Mouse (Mus musculus): Measurements from ENCODE around the gene Trip11. TPM values are rescaled to one million over a fixed set of nuclear protein-coding genes. Genes with fewer than 3 reads are reported as not detected.

Gene Trip11
- polyA plus RNA-seq, 1 experiment from 2014 or later: 28.1 TPM

- DNase-seq (ENCODE audit: low spot score): no peak
- no peaks in the 10 kb centered on the region for H3K4me1 ChIP-seq (replicated peaks; ENCODE audit: control insufficient read depth, insufficient read depth, low read length)
- WGBS: 93% methylated on average over 3 of the region's 3 CpGs
- no peaks in the 10 kb centered on the region for H3K9me3 ChIP-seq (ENCODE audit: control insufficient read depth, low read length)
- no peak overlapping the region for H3K4me2 ChIP-seq (replicated peaks; ENCODE audit: low read depth, low read length)
- no peaks in the 10 kb centered on the region for H3K36me3 ChIP-seq (ENCODE audit: control insufficient read depth, insufficient read depth, low read length)
- no peak overlapping the region for H3K4me3 ChIP-seq (ENCODE audit: low read depth, low read length)
- no peak for ATAC-seq (ENCODE audit: low FRiP score)
- no peak overlapping the region for H3K9ac ChIP-seq (ENCODE audit: low read depth, low read length)
- H3K27ac ChIP-seq (ENCODE audit: low read depth, low read length): no peak overlapping the region
- H3K27me3 ChIP-seq (ENCODE audit: control insufficient read depth, insufficient read depth, low read length): no peaks in the 10 kb centered on the region
These were observed 123.3 kb downstream of the Trip11 start for GRCm38 (mm10) chr12:101789767-101790166.

- WGBS: 84% methylated on average over 3 of the region's 3 CpGs
- no peak overlapping the region for H3K9ac ChIP-seq (ENCODE audit: low read depth, low read length)
These were observed 123.8 kb downstream of the Trip11 start for GRCm38 (mm10) chr12:101789250-101789649.

More at GRCm38 (mm10) chr12:101789250-101789649, 123.8 kb downstream of the Trip11 start:
- ATAC-seq (ENCODE audit: low FRiP score) (no peak), DNase-seq (ENCODE audit: low spot score) (no peak)
- no peaks in the 10 kb centered on the region for H3K27me3 ChIP-seq (ENCODE audit: control insufficient read depth, insufficient read depth, low read length)
- no peaks in the 10 kb centered on the region for H3K4me1 ChIP-seq (replicated peaks; ENCODE audit: control insufficient read depth, insufficient read depth, low read length)
- no peaks in the 10 kb centered on the region for H3K9me3 ChIP-seq (ENCODE audit: control insufficient read depth, low read length)
- no peak overlapping the region for H3K27ac ChIP-seq (ENCODE audit: low read depth, low read length)
- no peak overlapping the region for H3K4me2 ChIP-seq (replicated peaks; ENCODE audit: low read depth, low read length)
- no peak overlapping the region for H3K4me3 ChIP-seq (ENCODE audit: low read depth, low read length)
- no peaks in the 10 kb centered on the region for H3K36me3 ChIP-seq (ENCODE audit: control insufficient read depth, insufficient read depth, low read length)

Other genes with a start within 250 kb of the Trip11 start
- gene Tc2n, start 194.7 kb downstream of the Trip11 start, polyA plus RNA-seq (2014; fragmentation: Nextera tagmentation; extraction: Ambion mirVana): 0.07 and 0.52 TPM in 2 replicates
- 11.9 and 15.7 TPM in 2 replicates for gene Fbln5, start 94.2 kb downstream of the Trip11 start, polyA plus RNA-seq (2014; fragmentation: Nextera tagmentation; extraction: Ambion mirVana)
- gene Atxn3, start 45.0 kb upstream of the Trip11 start, polyA plus RNA-seq (2014; fragmentation: Nextera tagmentation; extraction: Ambion mirVana): 21.2 and 23.5 TPM in 2 replicates
- 43.3 and 45.0 TPM in 2 replicates for gene Cpsf2, start 62.7 kb upstream of the Trip11 start, polyA plus RNA-seq (2014; fragmentation: Nextera tagmentation; extraction: Ambion mirVana)
- gene Slc24a4, start 215.5 kb upstream of the Trip11 start, polyA plus RNA-seq (2014; fragmentation: Nextera tagmentation; extraction: Ambion mirVana): 0.24 and 0.54 TPM in 2 replicates

Data from hindbrain, embryonic 11.5 days (tissue).